Mouse (Mus musculus) right cerebral cortex, postnatal 10 days (tissue): ENCODE measurements around the gene Ovgp1.
"Not testable (repeated sequence)": the region's sequence is repeated elsewhere in the genome, so short reads cannot be mapped to it uniquely, and the experiment has no call there.

Source experiments
- DNase-seq, 2 experiments: peaks; one replicate each; pipeline ENCODE4 v3.0.0; 2021; ENCODE audit warnings: low spot score in 2 of 2

Ovgp1 gene

GRCm38 (mm10) chr3:105973411-105973810, at the start of gene Ovgp1:
Gene Ovgp1 (plus strand): TSS chr3:105973711.
- no peak for DNase-seq

DNA sequence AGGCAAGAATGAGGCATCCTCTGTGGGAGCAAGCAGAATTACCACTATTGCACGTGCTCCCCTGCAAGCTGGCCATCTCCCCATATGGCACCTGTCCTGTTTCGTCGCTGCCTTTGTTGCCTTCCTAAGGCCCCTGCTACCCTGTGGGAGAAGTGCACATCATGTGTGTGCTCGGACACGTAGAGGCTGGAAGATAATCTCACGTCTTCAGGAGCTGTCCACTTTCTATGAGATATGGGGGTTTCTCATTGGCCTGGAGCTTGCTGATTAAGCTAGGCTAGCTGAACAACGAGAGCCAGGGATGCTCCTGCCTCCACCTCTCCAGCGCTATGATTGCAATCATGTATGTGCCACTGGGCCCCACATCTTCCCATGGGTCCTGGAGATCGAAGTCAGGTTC, 48.9 kb upstream of the Ovgp1 start:
- DNase-seq, result no peak

GRCm38 (mm10) chr3:105927561-105928194, 45.8 kb upstream of the Ovgp1 start:
- DNase-seq, result no peak

DNA sequence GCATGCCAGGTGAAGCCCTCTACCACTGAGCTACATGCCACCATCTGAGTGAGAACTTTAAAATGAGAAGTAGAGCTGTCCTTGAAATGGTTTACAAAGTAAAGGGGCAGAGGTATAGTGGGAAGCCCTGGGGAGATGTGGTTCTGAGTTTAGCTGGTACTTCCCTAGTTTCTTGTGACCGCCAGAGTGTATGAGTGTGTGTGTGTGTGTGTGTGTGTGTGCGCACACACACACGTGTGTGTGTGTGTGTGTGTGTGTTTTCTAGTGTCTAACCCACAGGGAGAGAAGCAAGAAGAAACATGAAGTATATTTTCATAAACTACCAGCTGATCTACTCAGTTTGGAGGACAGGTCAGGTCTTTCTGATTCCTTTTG, 45.3 kb upstream of the Ovgp1 start:
- DNase-seq, result no peak

DNA sequence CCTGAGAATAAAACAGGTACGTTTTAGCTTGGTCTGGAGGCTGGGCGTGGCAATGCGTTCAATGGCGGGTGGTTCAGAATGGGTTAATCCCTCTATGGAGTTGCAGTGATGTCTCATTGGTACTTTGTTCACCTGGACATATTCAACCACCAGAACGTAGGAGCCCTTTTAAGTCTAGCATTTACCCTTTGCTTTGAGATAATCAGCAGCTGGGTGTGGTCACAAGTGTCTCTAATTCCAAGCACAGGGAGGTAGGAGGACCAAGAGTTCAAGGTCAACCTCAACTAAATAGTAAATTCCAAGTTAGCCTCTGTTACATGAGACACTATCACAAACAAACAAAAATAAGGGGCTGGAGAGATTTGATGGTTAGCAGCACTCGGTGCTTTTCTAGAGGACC, 44.7 kb upstream of the Ovgp1 start:
- DNase-seq, result no peak

DNA sequence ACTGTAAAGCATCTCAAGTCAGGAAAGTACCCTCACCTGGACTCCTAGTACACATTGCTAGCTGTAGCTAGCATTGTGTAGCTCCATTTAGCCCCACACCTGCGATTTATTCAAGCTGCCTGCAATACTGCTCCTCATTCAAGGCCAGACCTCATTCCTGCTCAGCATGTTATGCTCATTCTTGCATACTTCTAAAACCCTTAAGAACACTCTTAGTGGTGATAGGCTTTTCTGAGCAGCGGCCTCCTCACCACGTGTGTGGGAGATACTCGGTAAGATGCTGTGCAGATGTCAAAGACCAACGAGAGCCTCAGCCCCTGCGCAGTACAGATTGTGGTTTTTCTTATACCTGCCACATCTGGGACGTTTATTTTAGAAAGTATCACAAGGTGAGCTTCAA, 43.7 kb upstream of the Ovgp1 start:
- no peak for DNase-seq

DNA sequence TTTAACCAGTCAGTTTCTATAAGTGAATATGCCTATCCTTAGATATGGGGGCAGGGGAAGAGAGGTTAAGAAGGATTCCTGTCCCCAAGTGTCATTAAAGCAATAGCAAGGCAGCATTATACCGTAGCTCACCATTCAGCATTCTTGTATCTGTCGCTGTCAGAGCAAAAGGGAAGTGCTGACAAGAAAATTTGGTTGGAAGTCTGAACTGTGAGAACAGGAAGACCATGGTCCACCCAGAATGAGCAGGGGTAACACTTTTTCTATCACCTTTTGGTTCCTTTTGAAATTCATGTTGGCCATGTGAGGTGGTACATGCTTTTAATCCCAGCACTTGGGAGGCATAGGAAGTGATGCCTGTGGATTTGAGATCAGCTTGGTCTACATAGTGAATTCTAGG, 42.4 kb upstream of the Ovgp1 start:
- DNase-seq, result no peak

GRCm38 (mm10) chr3:105932240-105933071, 41.1 kb upstream of the Ovgp1 start, which contains the start of gene I830077J02Rik:
Gene I830077J02Rik (minus strand): TSS chr3:105932664.
- DNase-seq, result no peak

DNA sequence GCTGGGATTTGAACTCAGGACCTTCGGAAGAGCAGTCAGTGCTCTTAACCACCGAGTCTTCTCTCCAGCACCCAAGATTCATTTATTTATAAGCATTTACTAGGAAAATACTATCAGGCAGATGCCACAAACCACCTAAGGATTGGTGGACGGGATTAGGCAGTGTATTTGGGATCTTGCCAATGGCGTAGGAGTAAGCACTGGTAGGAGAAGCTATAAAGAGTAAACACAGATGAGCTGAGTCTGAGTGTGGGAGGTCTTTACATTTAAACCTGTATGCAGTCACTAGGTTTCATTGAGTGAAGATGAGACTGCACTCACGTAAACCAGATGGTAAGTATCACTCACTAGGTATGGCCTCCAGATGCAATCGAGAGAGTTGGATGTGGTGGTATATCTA, 39.6 kb upstream of the Ovgp1 start:
- no peak for DNase-seq

GRCm38 (mm10) chr3:105935033-105935432, 38.5 kb upstream of the Ovgp1 start:
- peak; percentile 53 to 58 for DNase-seq

DNA sequence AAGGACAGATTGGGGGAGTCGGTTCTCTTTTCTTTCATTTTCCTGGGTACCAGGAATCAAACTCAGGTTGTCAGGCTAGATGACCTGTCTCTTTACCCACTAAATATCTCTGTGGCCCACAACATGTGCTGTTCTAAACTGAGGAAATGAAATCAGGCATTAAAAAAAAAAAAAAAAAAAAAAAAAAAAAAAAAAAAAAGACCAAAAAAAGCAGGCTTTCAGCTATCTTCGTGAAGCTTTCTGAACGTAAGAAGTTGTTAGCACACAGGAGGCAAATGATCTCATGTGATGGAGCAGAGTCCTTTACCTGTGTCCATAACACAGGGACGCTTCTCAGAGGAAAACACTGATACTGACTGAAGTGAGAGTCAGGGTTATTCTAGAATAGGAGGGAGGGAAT, 37.4 kb upstream of the Ovgp1 start:
- DNase-seq, result no peak

- no peak for DNase-seq
Measured at GRCm38 (mm10) chr3:105951348-105951747, 22.2 kb upstream of the Ovgp1 start.

DNA sequence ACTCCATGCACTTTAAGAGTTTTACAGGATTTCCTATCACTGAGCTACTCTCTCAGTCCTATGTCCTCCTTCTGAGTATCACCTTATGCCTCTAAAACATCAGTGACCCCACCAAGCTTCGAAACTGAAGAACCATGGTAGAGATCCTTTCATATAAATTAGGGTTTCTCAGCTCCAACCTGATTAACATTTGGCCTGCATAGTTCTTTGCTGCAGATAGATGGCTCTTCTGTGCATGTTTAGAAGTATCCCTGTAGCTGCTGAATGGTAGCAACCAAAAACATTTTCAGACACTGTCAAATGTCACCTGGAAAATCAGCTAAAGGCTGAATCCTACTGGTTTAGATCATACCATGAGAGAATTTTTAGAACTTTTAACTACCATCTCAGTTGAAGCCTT, 16.3 kb upstream of the Ovgp1 start:
- DNase-seq, result no peak

GRCm38 (mm10) chr3:105958204-105958603, 15.3 kb upstream of the Ovgp1 start:
- no peak for DNase-seq

DNA sequence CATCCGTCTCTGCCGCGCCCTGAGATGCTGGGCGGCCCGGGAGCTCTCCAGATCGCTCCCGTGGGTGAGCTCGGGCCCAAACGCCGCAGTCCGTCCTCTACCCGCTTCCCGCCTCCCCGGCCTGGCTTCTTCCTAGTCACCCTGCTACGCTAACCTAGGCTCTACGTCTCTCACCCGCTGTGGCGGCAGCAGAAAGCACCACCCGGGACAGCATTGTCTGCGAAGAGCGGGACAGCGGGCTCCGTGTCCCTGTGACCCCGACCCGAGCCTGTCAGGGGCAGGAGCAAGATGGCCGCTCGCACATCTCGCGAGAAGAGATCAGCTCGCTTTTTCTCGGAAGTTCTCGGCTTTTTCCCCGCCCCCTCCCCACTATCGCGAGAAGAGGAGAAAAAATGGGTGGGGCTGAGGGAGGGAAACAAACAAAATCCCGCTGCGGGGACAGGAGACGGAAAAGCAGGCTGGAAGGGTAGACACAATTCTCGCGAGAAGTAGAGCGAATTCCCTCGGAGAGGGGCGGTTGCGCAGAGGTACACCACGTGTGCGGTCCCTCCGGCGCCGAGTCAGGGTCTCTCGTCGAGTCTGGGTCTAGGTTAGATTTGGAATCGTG, 14.4 kb upstream of the Ovgp1 start, which contains the start of gene Wdr77:
Gene Wdr77, plus strand, starts transcription at position 396 of the 607 bp plus-strand sequence.
- peak; percentile 98 for DNase-seq

DNA sequence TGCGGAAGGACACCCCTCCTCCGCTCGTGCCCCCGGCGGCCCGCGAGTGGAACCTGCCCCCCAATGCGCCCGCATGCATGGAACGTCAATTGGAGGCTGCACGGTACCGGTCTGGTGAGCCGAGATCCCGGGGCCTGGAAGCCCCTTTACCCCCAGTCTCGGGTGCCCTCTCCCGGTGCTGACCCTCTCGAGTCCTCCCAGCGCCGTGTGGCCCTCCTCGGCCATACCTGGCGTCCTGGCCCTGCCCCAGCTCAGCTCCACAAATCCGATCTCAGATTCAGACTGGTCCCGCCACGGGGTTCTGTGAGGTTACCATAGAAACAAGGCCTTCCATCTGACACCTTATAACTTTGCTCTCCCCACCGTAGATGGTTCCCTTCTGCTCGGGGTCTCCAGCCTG, 13.9 kb upstream of the Ovgp1 start:
- DNase-seq, result peak in 1 of 2 experiments; percentile 66

DNA sequence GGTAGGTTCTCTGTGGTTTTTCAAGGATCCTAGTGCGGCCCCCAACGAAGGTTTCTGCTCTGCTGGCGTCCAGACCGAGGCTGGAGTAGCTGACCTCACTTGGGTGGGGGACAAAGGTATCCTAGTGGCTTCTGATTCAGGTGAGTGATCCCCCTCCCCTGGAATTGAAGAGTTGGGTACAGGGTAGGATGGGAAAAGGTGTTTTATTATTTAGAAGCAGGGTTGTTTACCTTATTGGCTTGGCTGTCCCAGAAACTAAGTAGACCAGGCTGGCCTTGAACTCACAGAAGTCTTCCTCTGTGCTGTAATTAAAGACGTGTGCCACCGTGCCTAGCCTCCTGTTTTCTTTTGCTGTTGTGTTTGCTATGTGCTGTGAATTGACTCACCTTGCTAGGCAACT, 13.5 kb upstream of the Ovgp1 start, which contains the start of gene Atp5f1:
Gene Atp5f1, minus strand, starts transcription at position 101 of the 400 bp plus-strand sequence.
- no peak for DNase-seq

DNA sequence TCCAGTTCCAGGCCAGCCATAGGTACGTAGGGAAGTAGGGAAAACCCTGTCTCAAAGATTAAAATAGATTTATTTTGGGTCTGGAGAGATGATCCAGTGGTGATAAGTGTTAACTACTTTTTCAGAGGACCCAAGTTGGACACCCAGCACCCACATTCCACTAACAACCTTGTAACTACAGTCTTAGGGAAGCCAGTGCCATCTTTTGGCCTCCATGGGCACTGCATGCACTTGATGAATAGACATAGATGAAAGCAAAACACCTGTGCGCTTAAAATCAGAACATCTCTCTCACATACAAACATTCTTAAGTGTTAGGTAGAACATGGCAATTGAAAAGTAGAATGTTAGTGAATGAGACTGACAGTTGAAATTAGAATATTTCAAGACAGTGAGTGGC, 12.8 kb upstream of the Ovgp1 start:
- no peak for DNase-seq

DNA sequence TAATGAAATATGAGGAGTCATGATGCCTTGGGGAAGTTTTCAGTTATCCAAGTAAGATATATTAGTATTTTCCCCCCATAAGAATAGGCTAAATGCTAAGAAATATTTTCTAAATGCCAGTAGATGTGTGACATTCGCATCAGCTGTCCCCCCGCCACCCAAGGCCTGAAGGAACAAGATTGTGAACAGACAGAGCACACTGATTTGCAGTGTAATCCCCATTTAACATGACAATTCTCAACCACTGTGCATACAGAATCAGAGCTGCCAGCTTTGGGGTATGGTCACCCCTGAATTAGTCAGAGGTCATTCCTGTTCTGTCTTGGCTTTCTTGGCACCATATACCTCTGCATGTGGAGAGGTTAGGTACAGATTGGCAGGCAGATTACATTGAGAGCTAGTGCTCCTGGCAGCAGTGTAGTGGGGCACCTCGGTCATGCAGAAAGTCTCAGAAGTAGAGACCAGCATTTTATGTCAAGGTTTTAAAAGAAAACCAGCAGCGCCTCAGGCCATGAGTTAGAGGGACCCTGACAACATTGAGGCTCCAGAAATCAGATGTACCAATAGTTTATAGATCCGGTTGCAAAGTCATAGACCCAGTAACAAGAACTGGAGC, 1.6 kb upstream of the Ovgp1 start:
- no peak for DNase-seq

DNA sequence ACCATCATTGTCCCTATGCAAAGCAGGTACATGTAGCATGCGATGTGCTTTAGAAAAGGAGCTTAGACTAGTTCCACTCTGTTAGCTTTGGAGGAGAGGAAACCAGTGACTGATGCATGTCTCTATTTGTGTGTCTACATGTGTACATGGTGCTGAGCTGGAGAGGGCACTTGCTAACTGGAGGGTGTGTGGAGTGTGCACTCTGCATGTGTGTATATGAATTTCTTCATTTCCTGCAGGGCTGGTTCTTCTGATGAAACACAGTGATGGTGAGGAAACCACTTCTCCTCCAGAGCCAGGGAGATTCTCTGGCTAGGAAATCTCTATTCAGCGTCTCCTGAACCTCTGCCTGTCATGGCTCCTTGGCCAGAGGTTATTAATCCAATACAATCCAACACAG, 663 bp downstream of the Ovgp1 start:
- DNase-seq, result no peak

- not testable (repeated sequence) for DNase-seq
Measured at GRCm38 (mm10) chr3:105989611-105990010, 16.1 kb downstream of the Ovgp1 start.

GRCm38 (mm10) chr3:105991653-105992283, 18.3 kb downstream of the Ovgp1 start:
- DNase-seq, result peak; percentile 34 to 65
